Mouse (Mus musculus) heart, postnatal 25 days (tissue): Measurements from ENCODE around the gene Senp3. TPM values are rescaled to one million over a fixed set of nuclear protein-coding genes. Genes with fewer than 3 reads are reported as not detected.
"Not testable (repeated sequence)": the region's sequence is repeated elsewhere in the genome, so short reads cannot be mapped to it uniquely, and the experiment has no call there.

ENCODE experiments used
- DNase-seq: peaks from one replicate; pipeline ENCODE4 v3.0.0; 2022; ENCODE audit warnings: low spot score
- intact Hi-C: fragments of 180-260 bp; cut with DNase I; formaldehyde crosslinking; loops from one replicate; pipeline ENCODE4 v1.15.1; 2025
- total RNA-seq, 2 experiments: library from RNA; stranded (reverse); gene quantifications; 2 replicates each; pipeline ENCODE4 v1.2.3; 2021

The Senp3 gene
- total RNA-seq, 2 experiments from 2014 or later = 31.7 to 33.5 TPM

- intact Hi-C loops = no loop called here
These were observed 20.5 kb downstream of the Senp3 start for GRCm38 (mm10) chr11:69661221-69661881.

GRCm38 (mm10) chr11:69657462-69657881 lies 24.4 kb downstream of the Senp3 start:
- DNase-seq = no peak
- intact Hi-C loops = loop anchor here (1.0 to 10.0 kb wide), 2 partner anchors 28 to 217 kb away; partner anchors contain the start of gene Tmem95

More at GRCm38 (mm10) chr11:69661221-69661881, 20.5 kb downstream of the Senp3 start:
- DNase-seq = no peak

GRCm38 (mm10) chr11:69656617-69657461 lies 25.0 kb downstream of the Senp3 start:
- no peak for DNase-seq
- intact Hi-C loops = loop anchor here (1.0 to 10.0 kb wide), 2 partner anchors 28 to 218 kb away; partner anchors contain the start of gene Tmem95

- no peak for DNase-seq
- intact Hi-C loops = loop anchor here (10.0 kb wide), 1 partner anchor 219 kb away; the partner anchor contains the start of gene Tmem95
These were observed 25.8 kb downstream of the Senp3 start for GRCm38 (mm10) chr11:69656065-69656455.

- DNase-seq = no peak
- intact Hi-C loops = loop anchor here (2.0 to 10.0 kb wide), 2 partner anchors 99 to 219 kb away; partner anchors contain the start of gene Tmem95
These were observed 26.4 kb downstream of the Senp3 start, which contains the start of gene Sox15 for GRCm38 (mm10) chr11:69655264-69656064. Sox15 (plus strand) TSS chr11:69655314.

GRCm38 (mm10) chr11:69654760-69655159 lies 27.1 kb downstream of the Senp3 start:
- intact Hi-C loops = loop anchor here (2.0 to 10.0 kb wide), 2 partner anchors 100 to 220 kb away; partner anchors contain the start of gene Tmem95
- no peak for DNase-seq

GRCm38 (mm10) chr11:69653399-69653798 lies 28.5 kb downstream of the Senp3 start:
- intact Hi-C loops = loop anchor here (10.0 kb wide), 1 partner anchor 221 kb away; the partner anchor contains the start of gene Tmem95
- no peak for DNase-seq

- no peak for DNase-seq
- intact Hi-C loops = no loop called here
These were observed 36.0 kb downstream of the Senp3 start for GRCm38 (mm10) chr11:69645860-69646259.

- no peak for DNase-seq
These were observed 46.4 kb downstream of the Senp3 start for GRCm38 (mm10) chr11:69635471-69635870.

GRCm38 (mm10) chr11:69633128-69633866 lies 48.6 kb downstream of the Senp3 start:
- peak; percentile 58 for DNase-seq
- intact Hi-C loops = no loop called here

More at GRCm38 (mm10) chr11:69635471-69635870, 46.4 kb downstream of the Senp3 start:
- intact Hi-C loops = no loop called here

- intact Hi-C loops = no loop called here
- DNase-seq = peak; percentile 100
These were observed 49.4 kb downstream of the Senp3 start, which contains the start of gene Fxr2 for GRCm38 (mm10) chr11:69632284-69633089. Fxr2 (plus strand) TSS chr11:69632990.

- intact Hi-C loops = loop anchor here (1.0 kb wide), 1 partner anchor 27 kb away; no protein-coding TSS in a partner anchor
- DNase-seq = no peak
These were observed 52.1 kb downstream of the Senp3 start for GRCm38 (mm10) chr11:69629802-69630201.

GRCm38 (mm10) chr11:69628286-69628685 lies 53.6 kb downstream of the Senp3 start:
- intact Hi-C loops = no loop called here
- no peak for DNase-seq

- DNase-seq, intact Hi-C loops: not testable (repeated sequence)
These were observed 57.5 kb downstream of the Senp3 start for GRCm38 (mm10) chr11:69624339-69624738.
